Mouse (Mus musculus) T-helper 17 cell (primary cell): ENCODE data around the gene Gm11492.

Experiments
- in situ Hi-C, 2 experiments: fragments of 300-600 bp; cut with MboI, MseI; formaldehyde crosslinking; loops; 1 replicate in 1 of 2; 2 replicates in 1 of 2; pipeline ENCODE4 v1.15.1; 2025; ENCODE audit warnings: high pct_unique_total_duplicates in 2 of 2

Gm11492 gene

DNA sequence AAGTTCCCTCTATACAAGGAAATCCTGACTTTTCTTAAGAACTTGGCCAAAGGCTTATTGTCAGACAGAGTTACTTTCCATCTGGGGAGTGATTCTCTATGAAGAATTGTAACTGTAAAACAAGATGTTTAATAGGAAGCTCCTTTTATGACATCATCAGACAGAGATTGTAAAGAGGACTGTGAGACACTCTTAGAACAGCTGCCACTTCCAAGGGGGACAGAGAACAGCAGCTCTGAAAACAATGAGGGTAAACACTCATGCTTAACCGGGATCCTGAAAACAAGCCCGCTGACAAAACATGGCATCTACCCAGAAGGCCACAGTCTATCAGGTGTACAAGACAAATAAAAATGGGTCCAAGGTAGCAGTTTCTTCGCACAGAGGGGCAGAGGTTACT is at the start of gene Gm11492:
Gm11492 (plus strand) TSS at position 153 of the 400 bp plus-strand sequence.
- in situ Hi-C loops: no loop called here

DNA sequence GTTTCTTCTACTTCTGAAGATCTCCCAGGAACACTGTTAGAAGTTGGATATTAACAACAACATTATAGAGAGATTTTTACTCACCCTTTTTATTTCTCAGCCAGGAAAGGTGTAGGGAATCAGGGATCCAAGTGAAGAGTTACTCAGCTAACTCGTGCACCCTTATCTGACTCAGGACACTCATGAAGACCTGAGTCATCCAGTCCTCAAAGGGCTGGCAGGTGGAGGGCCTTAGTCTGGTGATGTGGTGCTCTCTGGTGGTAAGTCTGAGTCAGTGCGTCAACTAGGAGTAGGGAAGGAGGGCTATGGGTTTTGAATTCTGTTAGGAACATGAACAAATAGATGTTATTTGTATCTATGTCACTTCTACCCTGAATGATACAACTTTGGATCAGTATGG is 47.2 kb upstream of the Gm11492 start:
- in situ Hi-C loops: loop anchor here in 1 of 2 experiments (5.0 kb wide), 1 partner anchor 82 kb away; no protein-coding TSS in a partner anchor

DNA sequence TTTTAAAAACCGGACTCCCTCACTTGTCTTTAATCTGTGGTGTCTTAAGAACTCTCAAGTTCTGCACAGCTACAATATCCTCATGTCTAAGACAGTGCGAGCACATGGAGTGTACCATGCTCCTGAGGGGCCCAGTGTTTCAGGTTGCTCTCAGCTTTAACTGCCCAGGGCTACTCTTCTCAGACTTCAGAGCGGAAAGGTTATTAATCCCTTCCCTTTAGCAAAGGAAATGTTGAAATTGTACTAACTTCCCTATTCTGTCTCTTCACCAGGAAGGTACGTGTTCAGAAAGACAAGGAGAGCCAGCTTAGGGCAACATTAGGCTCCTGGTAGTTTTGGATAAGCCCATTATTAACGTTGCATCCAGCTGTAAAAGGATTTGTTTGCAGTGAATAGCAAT is 43.0 kb upstream of the Gm11492 start:
- in situ Hi-C loops: loop anchor here (5.0 kb wide), 2 partner anchors 36 to 96 kb away; no protein-coding TSS in a partner anchor

- in situ Hi-C loops: loop anchor here (5.0 kb wide), 2 partner anchors 37 to 97 kb away; no protein-coding TSS in a partner anchor
These were observed 42.5 kb upstream of the Gm11492 start for GRCm38 (mm10) chr11:87523967-87524366.

DNA sequence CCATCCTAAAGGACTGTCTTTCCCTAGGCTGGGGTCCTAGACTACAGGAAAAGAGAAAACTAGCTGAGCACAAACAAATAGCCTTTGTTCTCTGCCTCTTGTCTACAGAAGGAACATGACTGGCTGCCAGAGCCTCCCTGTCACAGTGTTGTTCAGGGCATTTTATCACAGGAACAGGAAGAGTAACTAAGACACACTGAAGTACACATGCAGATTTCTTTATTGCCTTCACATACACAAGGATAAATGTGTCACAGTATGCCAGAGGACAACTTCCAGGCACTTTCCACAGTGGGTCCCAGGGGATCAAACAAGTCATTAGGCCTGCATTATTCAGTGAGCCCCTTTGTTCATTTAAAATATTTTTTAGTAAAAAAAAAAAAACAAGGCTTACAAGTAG is 41.7 kb upstream of the Gm11492 start:
- in situ Hi-C loops: loop anchor here (5.0 kb wide), 2 partner anchors 37 to 97 kb away; no protein-coding TSS in a partner anchor

- in situ Hi-C loops: no loop called here
These were observed 39.1 kb upstream of the Gm11492 start for GRCm38 (mm10) chr11:87527364-87527763.

DNA sequence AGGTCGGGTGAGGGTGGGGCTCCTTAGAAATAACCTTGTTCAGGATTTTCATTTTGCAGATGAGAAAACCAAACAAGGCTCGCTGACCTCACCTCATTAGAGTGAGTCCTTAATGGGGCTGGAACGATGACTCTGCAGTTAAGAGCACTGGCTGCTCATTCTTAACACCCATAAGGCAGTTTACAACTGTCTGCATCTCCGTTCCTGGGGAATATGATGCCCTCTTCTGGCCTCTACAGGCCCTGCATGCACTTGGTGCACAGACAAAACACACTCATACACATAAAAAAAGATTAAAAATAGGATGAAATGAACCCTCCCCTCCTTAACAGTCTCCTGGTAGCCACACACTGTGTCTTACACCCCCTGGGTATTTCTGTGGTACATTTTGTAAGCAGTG is 38.5 kb upstream of the Gm11492 start:
- in situ Hi-C loops: no loop called here

DNA sequence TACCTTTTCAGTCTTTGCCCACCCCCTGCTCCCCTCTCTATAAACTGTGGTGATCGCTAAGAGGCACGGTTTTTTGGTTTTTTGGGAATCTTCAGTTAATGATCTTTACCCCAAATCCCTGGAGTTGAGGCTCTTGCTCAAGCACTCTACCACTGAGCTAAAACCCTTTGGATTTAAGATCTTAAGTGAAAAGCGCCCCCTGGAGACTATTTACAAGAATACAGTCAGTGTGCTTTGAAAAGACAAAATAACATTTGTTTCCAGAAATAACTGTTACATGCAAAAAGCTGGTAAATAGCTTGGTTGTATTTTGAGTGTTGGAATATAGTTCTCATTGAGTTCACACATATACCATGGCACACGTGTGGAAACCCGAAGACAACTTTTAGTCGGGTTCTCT is 34.8 kb upstream of the Gm11492 start:
- in situ Hi-C loops: no loop called here

DNA sequence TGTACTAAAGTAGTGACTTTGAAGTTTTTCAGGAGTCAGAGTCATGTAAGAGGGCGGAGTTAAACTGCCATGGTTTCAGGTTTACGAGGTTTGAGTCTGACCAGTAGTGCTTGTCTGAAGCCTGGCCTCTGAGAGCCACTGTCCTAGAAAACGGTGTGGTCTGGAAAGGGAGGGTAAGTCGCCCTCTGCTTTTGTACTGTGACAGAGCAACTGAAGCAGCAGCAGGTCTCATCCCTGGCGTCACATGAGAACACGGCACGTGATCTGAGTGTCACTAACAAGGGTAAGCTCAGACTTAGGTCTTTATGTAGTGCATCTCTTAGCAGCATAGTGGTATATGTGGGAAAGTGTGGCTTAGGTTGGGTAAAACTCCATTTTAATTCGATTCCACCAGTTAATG is 24.2 kb upstream of the Gm11492 start:
- in situ Hi-C loops: no loop called here

DNA sequence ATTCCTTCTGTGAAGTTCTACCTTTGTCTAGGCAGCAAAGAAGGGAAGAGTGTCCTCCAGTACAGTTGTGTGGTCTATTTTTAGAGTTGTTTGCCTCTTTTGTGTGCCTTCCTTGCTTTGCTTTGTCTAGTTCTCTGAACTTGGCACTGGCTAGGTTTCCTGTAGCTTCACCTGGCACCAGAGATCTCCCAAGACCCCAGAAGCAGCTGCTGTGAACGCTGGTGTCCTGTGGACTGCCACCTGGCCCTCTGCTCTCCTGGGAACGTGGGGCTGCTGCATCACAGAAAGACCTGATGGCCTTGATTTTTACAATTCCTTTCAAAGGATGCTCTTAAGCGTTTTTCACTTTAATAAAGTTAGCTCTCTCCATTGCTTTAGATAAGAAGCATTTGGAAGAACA is 23.5 kb upstream of the Gm11492 start:
- in situ Hi-C loops: no loop called here

DNA sequence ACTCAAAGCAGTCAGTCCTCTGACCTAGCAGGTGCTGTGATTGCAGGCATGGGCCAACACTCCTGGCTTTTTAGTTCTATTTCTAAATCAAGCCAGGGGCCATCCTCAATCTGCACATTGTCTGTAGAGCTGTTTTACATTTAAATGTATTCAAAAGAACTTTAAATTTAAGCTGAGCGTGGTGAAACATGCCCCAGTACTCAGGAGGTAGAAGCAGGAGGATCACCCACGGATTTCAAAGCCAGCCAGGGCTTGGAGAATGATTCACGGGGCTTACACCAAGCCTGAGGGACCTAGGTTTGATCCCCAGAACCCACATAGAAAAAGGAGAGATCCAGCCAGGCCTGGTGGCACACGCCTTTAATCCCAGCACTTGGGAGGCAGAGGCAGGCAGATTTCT is 13.1 kb upstream of the Gm11492 start:
- in situ Hi-C loops: no loop called here

GRCm38 (mm10) chr11:87554386-87554785 is 12.1 kb upstream of the Gm11492 start:
- in situ Hi-C loops: no loop called here

DNA sequence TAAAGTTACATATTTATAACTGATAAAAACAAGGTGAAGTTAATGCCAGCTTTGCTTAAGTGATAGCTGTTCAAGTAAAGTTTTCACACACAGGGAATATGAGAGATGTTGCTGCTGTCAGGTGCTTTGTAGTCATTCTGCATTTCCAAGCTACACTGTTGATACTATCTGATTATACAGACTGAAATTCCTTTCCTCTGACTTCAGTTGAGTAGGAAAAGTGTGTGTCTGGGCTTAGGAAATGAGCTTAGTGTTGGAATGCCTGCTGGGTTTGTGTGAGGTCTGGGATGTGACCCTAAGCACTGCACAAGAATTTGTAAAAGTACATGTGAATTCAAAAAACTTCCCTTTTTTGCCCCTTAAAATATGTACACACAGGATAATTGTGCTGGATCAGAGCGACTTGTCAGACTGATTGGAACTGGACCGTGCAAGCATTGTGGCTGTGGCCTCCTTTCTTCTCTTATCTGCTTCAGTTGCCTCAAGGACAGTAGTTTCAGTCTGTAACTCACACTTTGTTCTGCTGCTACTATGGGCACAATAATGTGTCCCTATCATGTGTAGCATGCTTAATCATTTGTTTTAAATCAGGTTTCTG is 11.2 kb upstream of the Gm11492 start:
- in situ Hi-C loops: no loop called here

GRCm38 (mm10) chr11:87561208-87561607 is 5.2 kb upstream of the Gm11492 start:
- in situ Hi-C loops: no loop called here

GRCm38 (mm10) chr11:87568255-87568953 is 2.0 kb downstream of the Gm11492 start, which contains the start of gene Sept4:
Gene Sept4, plus strand, starts transcription at chr11:87568903.
- in situ Hi-C loops: no loop called here

DNA sequence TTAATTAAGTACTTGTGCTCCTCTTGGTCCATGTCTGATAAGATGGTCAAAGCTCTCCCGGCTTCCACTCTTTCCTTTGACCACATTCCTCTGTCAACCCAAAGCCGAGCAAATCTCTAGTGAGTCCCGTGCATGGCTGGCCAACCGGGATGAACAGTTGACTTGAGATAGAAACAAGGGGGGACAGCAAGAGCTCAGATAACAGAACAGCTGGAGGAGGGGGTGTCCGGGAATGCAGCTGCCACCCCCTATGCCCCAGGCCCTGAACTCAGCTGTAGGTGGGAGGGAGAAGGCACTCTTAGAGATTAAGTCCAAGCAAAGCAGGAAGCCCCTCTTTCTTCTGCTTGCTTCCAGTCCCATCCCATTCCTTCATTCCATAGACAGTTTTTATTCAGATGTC is 4.3 kb downstream of the Gm11492 start:
- in situ Hi-C loops: loop anchor here in 1 of 2 experiments (10.0 kb wide), 1 partner anchor 1004 kb away; no protein-coding TSS in a partner anchor

DNA sequence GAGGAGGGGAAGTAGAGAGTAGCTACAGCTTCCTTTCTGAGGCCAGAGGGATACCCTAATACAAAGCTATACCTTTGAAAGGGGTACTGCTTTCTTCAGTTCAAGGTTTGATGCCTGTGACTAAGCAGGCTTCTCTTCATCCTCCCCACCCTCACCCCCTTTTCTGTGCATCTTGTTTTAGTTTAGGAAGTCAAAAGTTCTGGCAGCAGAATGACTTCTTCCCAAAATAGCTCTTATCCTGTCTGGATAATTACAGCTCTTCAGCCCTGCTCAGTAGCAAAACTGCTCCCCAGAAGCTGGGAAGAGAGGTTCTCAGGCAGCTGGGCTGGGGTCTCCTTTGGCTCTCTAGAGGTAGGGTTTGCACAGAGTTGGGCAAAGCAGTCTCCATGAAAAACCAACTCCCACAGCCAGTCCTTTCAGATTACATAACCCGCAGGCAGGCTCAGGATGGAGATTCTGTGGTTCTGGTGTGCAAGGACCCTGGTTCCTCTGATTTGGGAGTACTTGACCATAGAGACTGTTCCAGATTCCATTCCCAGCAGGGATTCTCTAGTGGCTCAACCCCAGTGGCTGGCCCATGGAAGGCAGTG is 5.0 kb downstream of the Gm11492 start:
- in situ Hi-C loops: loop anchor here in 1 of 2 experiments (10.0 kb wide), 1 partner anchor 1003 kb away; no protein-coding TSS in a partner anchor

- in situ Hi-C loops: loop anchor here in 1 of 2 experiments (10.0 kb wide), 1 partner anchor 1001 kb away; no protein-coding TSS in a partner anchor
These were observed 7.3 kb downstream of the Gm11492 start for GRCm38 (mm10) chr11:87573751-87574150.

- in situ Hi-C loops: loop anchor here in 1 of 2 experiments (10.0 kb wide), 1 partner anchor 1000 kb away; no protein-coding TSS in a partner anchor
These were observed 8.2 kb downstream of the Gm11492 start for GRCm38 (mm10) chr11:87574520-87575180.

DNA sequence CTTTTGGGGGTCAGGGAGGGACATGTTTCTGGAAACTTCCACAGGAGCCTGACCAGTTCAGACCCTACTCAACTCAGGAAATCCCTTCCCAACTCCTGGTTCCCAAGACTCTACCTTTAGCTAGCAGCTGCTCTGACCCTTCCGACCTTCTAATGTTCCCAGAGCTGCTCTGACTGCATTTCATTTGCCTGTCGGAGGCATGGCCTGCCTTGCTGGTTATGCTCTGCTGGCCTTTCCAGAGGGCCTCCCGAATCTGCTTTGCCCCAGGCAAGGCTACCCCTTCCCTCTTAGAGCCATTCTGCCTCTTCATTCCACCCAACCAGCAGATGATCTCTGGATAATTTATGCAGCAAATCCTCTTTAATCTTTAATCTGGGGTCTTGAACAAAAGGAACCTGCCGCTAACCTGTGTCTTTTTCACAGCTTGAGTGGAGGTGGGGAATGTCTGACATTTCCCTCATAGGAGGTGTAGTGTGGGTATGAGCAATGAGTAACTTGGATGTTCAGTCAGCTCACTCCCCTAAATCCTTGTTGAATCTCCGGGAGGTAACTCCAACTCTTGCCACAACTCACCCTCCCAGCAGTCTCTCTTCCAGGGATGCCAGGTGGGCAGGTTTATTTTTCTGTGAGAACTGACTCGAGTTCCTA is 11.3 kb downstream of the Gm11492 start:
- in situ Hi-C loops: loop anchor here in 1 of 2 experiments (10.0 kb wide), 1 partner anchor 997 kb away; no protein-coding TSS in a partner anchor
